Mouse (Mus musculus): ENCODE results near the gene Arsb. TPM values are rescaled to one million over a fixed set of nuclear protein-coding genes. Genes with fewer than 3 reads are reported as not detected.

Arsb gene
- total RNA-seq, 2 experiments from 2014 or later = 83.3 to 84.2 TPM

DNA sequence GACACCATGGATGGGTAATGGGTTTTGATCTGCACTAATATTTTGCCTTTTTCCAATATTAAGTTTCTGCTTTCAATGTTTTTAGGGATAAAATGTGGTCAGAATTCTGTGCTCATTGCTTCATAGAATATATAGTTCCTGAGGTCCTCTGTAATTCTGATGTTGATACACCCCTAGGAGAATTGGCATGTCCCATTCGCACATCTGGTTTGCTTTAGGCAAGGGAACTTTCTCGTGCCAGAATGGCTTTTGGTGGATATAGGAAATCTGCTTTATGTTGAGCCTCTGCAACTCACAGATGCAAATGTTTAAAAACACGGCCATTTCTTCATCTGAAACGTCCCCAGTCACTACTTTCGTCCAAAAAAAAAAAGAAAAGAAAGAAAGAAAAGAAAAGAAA, 138.4 kb downstream of the Arsb start:
- intact Hi-C loops (cut with DNase I) = no loop called here
- DNase-seq (ENCODE audit: low spot score in 2 of 2) = no peak

GRCm38 (mm10) chr13:93911037-93911436, 139.6 kb downstream of the Arsb start:
- DNase-seq (ENCODE audit: low spot score in 2 of 2) = no peak
- intact Hi-C loops (cut with DNase I) = no loop called here

DNA sequence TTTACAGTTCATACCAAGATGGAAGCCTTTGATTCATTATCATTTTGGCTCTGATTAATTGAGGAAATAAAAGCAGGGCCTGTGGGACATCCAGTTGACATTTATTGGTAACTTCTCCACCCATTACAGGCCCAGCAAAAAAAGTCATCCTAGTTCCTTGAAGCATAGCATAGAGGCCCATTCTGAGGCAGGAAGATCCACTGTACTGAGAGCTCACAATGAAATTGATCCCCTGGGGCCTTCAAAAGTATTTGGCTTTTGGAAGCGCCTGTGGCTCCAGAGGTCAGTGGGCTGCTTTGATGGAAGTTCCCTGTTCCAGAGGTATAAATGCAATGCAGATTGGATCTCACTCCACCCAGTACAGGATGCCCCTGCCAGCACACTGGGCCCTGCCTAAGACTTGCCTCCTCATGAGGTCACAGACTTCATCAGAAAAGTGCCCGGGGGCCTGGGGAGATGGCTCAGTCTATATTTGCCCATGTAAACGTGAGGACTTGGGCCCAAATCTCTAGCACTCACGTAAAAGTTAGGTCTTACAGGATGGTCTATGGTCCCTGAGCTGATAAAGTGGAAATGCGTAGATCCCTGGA, 141.0 kb downstream of the Arsb start:
- intact Hi-C loops (cut with DNase I) = no loop called here

DNA sequence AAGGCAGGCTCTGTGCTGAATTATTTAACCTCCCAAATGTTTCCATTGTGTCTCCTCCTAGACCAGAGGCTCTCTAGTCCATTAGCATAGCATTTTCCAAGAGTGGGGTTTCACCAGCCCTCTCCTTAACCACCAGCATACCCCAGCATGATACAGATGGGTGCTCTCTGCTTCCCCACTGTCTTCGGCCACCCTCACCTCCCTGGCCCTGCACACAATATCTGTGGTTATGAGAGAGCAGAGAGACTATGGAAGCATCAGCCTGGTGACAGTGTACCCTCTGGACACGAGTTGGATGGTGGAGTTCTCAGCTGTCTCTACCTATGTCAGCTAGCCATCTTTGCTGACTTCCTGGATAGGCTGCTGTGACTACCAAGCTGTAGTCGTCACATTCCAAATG, 142.8 kb downstream of the Arsb start:
- intact Hi-C loops (cut with DNase I) = no loop called here

More for the DNA sequence above, 141.0 kb downstream of the Arsb start:
- no peak for DNase-seq (ENCODE audit: low spot score in 2 of 2)

DNA sequence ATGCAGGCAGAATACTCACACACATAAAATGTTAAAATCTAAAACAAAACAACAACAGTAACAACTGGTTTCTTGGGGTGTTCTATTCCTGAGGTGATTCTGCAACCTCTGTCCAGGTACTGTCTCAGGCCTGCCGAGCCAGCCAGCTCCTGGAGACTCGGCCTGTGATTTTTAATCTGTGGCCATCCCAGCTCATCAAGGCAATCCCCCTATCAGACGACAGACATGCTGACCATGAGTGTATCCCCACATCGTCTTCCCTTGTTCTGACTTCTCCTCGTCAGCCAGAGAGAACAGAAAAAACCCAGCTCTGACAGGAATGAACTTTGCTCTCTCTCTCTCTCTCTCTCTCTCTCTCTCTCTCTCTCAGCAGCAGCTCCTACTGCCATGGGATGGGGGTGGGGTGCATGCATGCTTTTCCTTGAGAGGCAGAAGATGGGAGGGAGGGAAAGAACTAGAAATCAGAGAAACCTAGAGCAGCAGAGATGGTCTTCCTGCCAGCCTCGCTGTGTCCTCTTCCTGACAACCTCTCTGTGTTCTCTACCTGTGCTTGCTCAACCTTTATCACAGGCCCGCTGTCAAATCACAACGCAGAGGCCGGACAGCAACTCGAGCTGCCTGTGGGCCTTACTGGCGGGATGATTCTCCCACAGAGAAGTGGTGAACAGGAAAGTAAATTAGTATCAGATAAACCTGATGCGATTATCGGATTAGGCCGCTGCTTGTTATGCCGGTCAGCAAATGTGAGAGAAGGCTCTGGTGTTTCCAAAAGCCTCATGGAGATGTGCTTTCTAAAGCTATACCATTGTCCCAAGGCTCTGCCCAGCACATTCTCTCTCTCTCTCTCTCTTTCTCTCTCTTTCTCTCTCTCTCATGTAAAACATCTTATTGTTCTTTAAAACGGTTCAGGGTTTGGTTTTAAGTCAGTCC, 144.5 kb downstream of the Arsb start:
- intact Hi-C loops (cut with DNase I) = no loop called here
- no peak for DNase-seq (ENCODE audit: low spot score in 2 of 2)

More for the DNA sequence above, 142.8 kb downstream of the Arsb start:
- DNase-seq (ENCODE audit: low spot score in 2 of 2) = no peak

DNA sequence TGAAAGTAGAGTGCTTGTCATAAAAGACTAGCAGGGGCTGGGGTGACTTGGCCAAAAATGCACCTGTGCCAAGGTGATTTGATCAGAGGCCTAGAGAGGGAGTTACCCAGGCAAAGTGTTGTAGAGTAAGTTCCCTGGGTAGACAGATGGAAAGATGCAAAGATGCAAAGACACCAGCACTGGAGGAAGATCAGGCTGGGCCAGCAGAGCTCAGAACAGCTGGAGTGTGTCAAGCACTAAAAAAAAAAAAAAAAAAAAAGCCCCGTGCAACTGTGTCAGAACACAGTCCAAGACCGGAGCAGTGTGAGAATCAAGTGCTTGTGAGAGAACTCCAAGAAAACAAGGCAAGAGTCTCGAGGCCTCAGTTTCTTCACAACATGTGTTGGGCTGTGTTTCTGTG, 148.1 kb downstream of the Arsb start:
- intact Hi-C loops (cut with DNase I) = no loop called here
- no peak for DNase-seq (ENCODE audit: low spot score in 2 of 2)

DNA sequence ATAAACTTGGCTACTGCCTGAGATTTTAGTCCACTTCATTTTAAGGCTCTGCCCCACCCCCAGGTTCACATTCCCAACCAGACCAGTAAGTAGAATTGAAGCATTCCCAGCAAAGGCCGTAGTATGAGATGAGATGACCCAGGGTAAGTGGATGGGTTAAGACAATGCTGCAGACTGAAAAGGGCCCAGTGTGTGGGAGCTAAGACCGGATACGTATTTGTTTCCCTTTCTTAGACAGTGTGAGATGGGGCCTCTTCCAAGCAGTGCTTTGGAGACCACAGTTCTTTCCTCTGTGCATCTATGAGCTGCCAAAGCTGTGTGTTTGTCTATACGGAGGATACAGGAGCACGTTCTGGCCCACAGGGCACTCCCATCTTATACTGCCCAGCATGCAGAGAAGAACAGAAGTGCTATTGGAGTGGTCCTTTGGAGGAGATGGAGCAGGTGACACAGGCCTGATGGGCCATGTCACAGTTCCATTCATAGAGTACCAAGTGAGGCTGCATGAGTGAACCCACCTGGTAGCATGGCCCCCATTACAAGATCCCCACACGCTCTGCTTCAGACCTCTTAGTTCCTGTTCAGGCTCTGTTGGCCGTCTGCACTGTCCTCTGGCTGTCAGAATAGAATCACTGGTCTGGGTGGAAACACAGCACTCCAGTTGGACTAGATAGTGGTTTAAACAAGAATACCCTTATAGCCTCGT, 148.8 kb downstream of the Arsb start:
- intact Hi-C loops (cut with DNase I) = no loop called here
- no peak for DNase-seq (ENCODE audit: low spot score in 2 of 2)

GRCm38 (mm10) chr13:93920786-93921300, 149.4 kb downstream of the Arsb start:
- intact Hi-C loops (cut with DNase I) = no loop called here
- DNase-seq (ENCODE audit: low spot score in 2 of 2) = no peak

DNA sequence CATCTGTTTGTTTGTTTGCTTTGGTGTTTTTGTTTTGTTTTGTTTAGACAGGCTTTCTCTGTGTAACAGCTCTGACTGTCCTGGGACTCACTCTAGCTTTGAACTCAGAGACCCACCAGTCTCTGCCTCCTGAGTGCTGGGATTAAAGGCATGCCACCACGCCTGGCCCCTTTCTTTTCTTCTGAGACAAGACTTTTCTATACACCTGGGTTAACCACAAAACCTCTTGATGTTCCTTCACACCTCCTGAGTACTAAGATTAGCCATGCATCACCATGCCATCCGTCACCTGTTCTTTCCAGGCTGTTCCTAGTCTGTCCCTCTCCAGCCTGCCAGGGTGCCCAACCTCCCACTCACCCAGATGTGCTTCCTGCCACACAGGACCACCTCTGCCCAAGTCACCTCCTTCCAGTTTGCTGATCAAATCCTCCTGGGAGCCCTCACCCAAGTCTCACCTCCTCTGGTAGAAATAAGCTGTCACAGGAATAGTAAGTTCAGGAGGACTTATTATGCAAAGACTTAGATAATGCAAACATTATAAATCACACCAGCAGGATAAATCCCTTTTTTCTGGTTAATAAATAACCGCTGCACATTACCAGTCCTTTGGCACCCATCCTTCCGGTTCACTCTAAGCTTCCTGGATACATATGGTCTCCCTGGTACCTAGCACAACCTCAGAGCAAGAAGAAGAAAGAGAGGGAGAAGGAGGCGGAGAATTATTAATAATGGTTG, 150.6 kb downstream of the Arsb start:
- intact Hi-C loops (cut with DNase I) = no loop called here
- DNase-seq (ENCODE audit: low spot score in 2 of 2) = no peak

DNA sequence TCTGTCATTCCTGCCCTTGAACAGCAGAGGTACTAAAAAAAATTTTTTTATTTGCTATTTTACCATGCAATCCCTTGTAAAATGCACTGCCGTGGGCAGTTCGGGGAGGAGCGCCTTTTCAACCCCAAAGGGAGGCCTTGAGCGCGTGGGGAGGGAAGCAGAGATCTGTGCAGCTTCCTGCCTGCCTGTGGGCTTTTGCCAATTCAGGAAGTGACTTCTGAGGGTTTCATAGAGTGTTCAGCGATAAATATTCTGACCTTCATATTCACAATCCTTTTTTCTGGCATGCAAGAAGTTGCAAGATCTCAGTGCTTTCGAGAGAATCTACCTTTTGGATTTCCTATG, 151.1 kb downstream of the Arsb start:
- intact Hi-C loops (cut with DNase I) = no loop called here
- no peak for DNase-seq (ENCODE audit: low spot score in 2 of 2)

- intact Hi-C loops (cut with DNase I) = no loop called here
Observed at GRCm38 (mm10) chr13:93924735-93925432, 153.5 kb downstream of the Arsb start.

DNA sequence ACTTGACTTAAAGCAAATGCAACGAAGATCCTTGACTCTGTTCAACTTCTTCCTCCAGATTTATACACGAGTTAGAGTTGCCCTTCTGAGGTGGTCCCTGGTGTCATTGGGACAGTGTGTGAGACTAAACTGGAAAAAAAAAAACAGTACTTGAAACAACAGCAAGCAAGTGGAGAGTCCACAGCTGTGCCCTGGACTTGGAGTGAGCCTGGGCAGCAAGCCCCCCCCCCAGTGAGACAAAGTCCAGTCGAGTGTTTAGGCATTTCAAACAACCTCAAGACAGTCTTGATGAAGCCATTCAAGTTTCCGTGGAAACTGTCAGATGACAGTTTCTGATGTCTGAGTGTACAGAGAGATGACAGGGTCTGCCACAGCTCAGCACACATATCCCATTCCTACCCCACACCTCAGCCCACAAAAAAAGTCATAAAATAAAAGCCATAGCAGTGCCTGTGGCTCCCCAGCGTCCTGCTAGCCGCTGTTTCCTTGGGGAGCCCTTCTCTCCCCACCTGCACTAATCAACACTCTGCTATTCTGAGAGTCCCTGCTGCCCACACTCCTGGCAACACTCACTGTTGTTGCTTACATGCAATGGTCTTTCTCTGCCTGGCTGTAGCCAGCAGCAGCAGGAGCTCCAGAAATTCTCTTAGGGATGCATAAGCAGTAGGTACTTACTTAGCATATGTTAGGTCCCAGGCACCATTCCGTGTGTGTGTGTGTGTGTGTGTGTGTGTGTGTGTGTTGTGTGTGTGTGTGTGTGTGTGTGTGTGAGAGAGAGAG, 159.3 kb downstream of the Arsb start:
- intact Hi-C loops (cut with DNase I) = no loop called here
- peak; percentile 62 to 92 for DNase-seq (ENCODE audit: low spot score in 2 of 2)

More at GRCm38 (mm10) chr13:93924735-93925432, 153.5 kb downstream of the Arsb start:
- peak in 1 of 2 experiments; percentile 10 for DNase-seq (ENCODE audit: low spot score in 2 of 2)

DNA sequence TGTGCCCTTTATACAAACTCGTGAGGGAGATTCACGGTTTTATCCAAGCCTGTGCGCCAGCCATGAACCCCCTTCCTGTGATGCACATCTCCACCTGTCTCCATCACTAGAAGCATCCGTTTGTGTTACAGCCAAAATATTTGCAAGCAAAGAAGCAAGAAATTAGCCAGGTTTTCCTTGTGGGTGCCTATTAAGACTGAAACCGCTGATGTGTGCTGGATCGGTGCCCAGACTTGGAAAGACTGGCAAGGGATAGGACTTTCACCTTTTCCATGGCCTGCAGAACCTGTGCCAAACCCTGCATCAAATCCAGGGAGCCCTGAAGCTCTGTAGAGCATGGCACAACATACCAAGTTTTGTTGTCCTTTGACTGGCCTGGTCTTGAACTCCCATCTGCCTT, 165.0 kb downstream of the Arsb start:
- intact Hi-C loops (cut with DNase I) = no loop called here
- DNase-seq (ENCODE audit: low spot score in 2 of 2) = no peak

DNA sequence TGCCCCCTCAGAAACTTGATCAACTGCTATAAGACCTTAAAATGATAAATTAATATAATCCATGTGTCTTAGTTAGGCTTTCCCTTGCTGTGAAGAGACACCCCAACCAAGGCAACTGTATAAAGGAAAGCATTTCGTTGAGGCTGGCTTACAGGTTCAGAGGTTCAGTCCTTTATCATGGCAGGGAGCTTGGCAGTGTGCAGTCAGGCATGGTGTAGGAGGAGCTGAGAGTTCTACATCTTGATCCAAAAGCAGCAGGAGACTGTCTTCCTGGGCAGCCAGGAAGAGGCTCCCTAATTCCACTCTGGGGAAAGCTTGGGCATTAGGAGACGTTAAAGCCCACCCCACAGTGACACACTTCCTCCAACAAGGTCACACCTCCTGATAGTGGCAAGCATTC, 166.7 kb downstream of the Arsb start:
- intact Hi-C loops (cut with DNase I) = no loop called here
- DNase-seq (ENCODE audit: low spot score in 2 of 2) = no peak

- DNase-seq (ENCODE audit: low spot score in 2 of 2) = no peak
- intact Hi-C loops (cut with DNase I) = no loop called here
Observed at GRCm38 (mm10) chr13:93939363-93940127, 168.1 kb downstream of the Arsb start.

DNA sequence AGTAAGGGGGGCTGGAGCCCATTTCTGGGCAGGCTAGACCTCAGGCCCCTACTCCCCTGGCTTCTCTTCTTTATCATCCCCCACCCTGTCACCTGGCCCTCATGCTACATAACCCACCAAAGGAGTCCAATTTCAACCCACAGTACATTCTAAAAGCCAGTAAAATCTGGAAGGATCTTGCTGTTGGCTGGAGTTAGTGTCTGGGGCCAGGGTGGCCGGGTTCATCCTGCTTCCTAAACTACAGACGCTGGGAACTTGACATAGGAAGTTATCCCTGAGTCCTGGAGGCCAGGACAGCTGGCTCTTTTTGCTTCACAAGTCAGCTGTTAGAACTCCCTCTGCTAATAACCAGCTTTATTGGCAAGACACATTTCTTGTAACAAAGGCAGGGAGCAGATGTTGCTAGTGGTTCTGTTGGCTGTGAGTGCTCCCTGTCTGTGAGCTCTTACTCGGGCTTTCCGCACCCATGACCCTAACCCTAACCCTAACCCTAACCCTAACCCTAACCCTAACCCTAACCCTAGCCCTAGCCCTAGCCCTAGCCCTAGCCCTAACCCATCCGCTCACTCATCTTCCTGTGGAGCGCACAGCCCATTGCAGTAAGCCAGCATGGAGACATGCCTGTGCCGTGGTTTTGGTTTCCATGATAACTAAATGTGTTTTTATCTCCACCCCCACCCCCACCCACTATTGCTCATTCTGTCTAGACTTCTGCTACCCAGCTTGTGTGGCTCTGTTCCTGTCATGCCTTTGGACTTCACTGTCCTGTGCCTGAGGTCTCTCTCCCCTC, 169.5 kb downstream of the Arsb start:
- DNase-seq (ENCODE audit: low spot score in 2 of 2) = no peak
- intact Hi-C loops (cut with DNase I) = no loop called here

GRCm38 (mm10) chr13:93950996-93951395, 179.6 kb downstream of the Arsb start:
- DNase-seq (ENCODE audit: low spot score in 2 of 2) = no peak
- intact Hi-C loops (cut with DNase I) = no loop called here

Measured in left cerebral cortex, postnatal 25 days (tissue).